Mouse (Mus musculus): Measurements from ENCODE around the gene Prep.
"Not testable (repeated sequence)": the region's sequence is repeated elsewhere in the genome, so short reads cannot be mapped to it uniquely, and the experiment has no call there.

Prep gene

DNA sequence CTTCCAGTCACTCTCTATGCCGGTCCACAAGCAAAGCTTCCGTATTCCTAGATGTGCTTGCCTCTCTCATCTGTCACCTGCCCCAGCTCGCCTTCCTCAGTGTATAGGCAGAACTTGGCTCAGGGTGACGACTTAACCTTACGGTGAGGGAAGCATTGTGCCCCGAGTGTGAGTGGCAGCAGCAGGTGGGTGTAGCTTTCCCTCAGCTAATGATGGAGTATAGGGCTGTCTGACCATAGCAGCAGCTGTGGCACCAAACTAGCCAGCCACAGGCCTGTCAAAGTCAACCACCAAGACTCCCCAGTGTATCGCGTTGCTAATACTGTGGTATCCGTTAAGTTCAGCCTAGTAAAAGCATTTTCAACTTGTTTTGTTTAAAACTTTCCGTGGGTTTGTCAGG lies 9.6 kb downstream of the Prep start:
- no peak for DNase-seq (ENCODE audit: low read depth)

DNA sequence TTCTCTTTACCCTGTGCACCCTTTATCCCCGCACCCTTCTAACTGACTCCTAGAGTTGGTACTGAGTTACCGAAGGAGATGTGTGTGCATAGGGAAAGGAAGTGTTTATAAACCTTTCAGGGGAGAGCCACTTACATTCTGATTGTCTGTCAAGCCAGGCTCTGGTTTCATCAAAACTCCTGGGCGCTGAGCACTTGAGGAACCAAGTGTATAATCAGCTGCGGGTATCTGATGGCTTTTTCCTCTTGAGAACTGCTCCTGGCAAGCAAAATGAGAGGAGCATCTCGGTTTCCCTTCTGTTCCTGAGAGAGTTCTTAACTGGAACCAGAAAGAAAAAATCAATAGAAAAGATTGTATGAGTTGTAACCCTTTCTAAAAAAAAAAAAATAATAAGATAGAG lies 10.3 kb downstream of the Prep start:
- no peak for DNase-seq (ENCODE audit: low read depth)

DNA sequence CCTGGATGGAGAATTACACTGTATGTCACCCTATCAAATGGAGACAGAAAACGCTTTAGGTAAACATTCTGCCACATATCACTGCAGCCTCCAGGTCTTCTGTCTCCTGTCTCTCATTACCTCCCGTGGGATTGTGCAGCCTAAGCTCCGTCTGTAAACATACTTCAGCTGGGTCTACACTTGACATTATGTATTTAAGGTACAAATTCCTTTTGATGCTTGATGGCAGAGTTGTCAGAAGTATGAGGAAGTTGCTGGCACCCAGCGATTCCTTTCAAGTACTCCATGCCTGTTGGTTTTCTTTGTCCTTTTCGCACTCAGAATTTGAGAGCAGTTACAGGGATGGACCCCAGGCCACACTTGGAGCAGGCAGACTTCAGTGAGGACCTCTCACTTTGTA lies 12.8 kb downstream of the Prep start:
- DNase-seq (ENCODE audit: low read depth): no peak

DNA sequence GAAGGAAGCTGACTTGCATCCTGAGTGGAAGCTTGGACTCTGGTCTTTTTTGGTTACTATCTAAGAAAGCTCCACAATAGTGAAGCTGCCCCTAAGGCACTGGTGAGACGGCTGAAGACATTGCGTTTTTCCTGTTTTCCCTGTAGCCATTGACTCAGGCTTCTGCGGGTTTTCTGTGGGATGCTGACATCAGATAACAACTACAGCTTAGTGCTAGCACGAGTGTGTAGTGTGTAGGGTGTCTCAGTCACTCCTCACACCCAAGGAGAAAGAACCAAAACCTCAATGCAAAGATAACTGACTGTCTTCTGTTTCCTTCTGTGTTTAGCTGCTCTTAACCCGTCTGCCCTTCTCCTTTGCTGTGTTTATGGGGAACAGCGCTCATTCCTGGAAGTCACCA lies 13.5 kb downstream of the Prep start:
- no peak for DNase-seq (ENCODE audit: low read depth)

DNA sequence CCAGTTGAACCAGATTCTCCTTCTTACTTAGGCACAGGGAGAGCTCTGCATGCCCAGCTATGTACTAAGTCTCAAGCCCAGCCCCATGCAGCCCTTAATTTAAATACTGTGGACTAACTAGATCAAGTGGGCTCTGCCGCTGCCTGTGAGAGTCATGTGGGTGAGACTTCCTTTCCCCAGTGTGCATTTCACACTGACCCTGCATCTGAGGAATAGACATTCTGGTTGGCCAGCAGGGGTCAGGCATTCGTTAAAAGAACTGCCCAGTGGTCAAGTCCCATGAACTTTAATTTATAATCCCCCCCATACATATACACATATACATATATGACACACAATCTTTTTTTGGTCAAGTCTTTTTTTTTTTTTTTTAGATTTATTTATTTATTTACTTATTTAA lies 15.7 kb downstream of the Prep start:
- no peak for DNase-seq (ENCODE audit: low read depth)

DNA sequence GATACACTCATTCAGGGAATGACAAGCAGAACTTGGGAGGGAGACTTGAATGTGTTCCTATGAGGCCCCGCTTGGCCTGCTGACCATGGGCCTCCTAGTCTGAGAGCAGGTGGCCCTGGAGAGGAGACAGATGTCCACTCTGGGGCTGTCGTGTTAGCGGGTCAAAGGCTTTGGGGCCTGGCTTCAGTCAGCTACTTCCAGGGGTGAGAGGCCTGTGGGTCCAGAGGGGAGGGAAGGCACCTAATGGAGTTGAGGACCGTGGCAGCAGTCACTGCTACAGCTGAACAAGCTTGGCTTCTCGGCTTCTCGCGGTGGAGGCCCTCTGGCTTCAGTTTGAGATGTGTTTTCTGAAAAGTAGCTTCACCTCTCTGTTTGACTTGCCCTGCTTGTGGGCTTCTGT lies 17.0 kb downstream of the Prep start:
- not testable (repeated sequence) for DNase-seq (ENCODE audit: low read depth)

DNA sequence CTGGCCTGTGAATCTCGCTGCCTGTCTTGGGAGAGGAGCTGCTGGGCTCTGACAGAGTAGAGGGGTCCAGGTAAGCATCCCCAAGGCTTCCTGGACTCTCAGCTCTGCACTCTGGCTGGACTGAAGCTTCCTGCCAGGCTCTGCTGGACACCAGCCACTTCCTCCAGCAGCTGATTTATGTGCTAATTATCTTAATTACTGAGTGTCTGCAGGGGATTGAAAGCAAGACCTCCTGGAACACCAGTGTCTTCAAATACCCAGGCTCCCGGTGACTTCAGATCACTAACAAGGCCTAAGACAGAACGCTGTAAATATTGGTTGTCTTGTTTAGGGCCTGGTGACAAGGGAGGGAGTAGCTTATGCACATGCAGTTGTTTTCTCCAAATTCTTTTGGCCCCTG lies 17.5 kb downstream of the Prep start:
- no peak for DNase-seq (ENCODE audit: low read depth)

DNA sequence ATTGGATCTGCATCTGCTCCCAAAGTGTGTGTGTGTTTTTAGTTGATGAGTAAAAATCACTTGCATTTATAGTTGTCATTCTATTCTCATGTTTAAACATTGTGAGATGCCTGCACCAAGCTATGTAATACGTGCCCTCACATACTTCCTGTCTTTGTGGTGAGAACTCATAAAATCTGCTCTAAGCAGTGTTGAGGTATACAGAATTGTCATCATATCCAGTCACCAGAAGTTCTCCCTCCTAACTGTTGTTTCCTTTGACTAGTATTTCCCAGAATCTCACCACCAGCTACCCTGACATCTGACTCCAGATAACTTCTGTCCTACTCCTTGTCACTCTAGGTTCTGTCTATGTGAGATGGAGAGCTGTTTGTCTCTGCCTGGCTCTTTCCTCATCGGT lies 18.3 kb downstream of the Prep start:
- DNase-seq (ENCODE audit: low read depth): no peak

DNA sequence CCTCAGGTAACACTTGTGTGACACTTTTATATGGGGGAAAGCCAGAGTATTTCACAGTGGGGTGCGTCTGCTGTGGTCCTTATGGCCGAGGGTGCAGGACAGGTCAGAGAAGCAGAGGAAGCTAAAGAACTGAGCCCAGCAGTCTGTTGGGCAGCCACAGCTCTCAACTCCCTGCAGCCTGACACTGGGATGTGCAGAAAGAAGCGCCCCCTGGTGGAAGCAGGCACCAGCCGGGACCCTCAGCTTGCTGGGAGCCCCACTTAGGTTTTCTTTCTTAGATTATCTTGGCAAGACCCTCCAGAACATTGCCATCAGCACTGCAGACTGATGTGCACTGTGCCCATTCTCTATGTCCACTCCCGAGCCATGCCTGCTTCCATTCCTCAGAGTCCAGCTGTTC lies 19.6 kb downstream of the Prep start:
- no peak for DNase-seq (ENCODE audit: low read depth)

DNA sequence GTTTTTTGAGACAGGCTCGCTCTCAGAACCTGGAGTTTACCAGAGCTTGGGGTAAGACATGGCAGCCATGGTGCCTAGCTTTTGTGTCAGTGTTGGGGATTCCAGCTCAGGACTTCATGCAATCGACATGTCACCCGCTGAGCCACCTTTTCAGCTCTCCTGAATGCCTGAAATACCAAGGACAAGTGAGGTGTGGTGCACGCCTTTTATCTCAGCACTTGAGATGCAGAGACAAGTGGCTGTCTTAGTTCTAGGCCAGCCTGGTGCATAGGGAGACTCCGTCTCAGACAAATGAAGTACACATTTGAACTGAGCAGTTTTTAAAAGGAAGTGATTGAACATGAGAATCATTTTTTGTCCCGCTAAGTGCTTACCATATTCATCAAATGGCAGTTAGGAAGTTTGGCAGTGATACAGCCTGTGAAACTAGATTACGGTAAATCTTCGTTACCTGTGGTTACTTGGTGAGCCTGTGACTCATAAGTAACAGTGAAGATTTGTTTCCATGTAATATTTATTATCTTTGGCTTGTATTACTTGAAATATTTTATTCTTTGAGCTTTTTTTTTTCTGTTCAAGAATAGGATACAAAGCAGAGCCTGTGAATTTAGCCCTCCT lies 24.6 kb downstream of the Prep start:
- DNase-seq (ENCODE audit: low read depth): no peak

DNA sequence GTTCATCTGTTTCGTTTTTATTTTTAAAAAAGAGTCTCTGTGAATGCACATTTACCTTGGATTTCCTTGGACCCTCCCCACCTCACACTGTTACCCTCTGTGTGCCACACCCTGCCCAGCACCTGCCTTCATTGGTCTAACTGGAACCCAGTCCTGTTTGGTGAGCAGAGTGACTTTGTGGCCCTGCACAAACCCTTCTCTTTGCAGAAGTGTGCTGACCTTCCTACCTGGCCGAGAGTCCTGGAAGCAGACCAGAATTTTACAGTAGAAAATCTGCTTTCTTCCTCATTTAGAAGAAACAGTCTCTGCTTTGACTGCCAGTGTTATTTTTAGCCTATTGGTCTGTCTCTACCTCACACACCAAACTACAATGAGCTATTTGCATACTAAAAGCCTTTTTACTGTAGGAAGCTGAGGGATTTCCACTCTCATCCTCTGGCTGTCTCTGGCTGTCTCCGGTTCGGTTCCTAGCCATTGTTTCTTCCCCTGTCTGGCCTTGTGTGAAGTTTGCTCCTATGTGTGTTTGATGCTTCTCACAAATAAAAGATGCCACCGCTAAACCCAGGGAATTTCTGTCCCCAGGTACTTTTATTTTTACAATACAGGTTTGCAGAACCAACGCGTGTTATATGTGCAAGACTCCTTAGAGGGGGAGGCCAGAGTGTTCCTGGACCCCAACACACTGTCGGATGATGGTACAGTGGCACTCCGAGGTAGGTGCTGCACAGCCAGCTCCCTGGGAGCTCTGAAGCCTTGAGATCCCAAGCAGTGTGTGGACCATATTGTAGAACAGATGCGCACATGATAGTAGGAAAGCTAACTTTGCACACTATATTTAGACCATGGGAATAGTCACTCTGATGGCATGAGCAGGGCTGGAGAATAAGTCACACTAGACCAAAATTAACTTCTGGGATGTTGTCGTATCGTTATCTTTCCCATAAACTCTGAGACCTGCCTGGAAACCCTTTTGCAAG lies 25.4 kb downstream of the Prep start:
- no peak for DNase-seq (ENCODE audit: low read depth)

DNA sequence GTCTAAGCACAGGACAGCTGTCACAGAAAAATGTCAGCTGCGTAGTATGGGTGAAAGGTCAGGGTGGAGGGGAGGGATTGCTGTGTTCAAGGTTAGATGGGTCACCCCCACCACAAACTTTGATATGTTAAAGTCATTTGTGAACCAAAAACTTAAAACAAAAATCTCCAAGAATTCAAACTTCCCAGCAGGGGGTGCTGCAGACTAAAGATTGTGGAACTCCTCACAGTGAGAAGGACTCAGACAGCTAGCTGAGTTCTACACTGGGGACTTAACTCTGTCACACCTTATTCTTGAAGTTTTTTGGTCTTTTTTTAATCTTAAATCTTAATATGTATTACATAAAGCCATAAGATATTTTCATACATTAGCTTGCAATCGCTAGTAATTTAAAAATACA lies 31.7 kb downstream of the Prep start:
- no peak for DNase-seq (ENCODE audit: low read depth)

DNA sequence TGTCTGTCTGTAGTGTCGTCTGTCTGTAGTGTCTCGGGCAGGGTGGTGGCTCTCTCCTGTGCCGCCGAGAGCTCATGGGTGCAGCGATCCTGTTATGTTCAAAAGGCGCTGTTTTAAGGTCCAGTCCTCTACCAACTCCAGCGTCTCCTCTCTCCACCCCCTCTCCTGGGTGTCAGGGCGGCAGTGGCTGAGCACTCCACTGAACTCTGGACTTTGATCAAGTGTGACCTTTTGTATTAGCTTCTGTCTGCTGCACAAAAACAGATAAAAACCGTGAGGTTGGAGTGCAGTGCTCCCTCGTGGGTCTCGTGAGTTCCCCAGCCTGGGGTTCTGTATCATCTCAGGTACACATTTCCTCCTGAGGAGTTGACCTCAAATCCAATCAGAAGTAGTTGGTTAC lies 33.5 kb downstream of the Prep start:
- no peak for DNase-seq (ENCODE audit: low read depth)

DNA sequence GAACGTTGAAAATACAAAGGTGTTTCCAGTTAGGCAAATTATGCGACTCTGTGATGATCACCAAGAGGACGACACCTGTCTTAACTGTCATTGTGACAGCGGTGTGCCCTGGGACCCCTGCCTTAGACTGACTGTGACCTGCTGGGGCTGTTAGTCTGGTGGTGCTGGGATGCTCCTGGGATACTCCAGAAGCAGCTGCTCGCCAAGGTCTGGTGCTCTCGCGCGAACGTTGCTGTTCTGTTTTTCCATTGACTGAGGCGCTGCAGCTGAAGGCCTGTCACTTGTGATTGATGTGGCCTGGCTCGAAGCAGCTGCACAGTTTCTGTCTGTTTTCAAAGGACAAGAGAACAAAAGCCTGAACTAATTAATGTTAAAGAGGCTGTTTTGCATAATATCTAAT lies 36.2 kb downstream of the Prep start:
- DNase-seq (ENCODE audit: low read depth): no peak

DNA sequence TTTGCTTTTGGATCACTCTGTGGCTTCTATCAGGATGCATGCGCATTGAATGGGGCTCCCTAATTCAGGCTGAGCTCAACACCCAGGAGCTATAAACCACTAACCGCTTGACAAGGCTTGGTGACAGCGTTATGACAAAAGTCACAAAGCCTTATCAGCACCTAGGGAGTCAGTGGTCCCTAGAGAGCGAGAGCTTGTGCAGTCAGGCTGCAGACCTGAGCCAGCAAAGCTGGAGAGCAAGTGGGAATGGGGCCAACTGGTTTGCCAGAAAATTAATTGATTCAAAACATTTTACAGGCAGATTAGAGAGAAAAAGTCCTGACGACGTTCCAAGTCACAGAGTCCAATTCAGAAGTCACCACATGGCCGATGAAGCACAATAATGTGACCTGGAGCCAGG lies 37.1 kb downstream of the Prep start:
- no peak for DNase-seq (ENCODE audit: low read depth)

DNA sequence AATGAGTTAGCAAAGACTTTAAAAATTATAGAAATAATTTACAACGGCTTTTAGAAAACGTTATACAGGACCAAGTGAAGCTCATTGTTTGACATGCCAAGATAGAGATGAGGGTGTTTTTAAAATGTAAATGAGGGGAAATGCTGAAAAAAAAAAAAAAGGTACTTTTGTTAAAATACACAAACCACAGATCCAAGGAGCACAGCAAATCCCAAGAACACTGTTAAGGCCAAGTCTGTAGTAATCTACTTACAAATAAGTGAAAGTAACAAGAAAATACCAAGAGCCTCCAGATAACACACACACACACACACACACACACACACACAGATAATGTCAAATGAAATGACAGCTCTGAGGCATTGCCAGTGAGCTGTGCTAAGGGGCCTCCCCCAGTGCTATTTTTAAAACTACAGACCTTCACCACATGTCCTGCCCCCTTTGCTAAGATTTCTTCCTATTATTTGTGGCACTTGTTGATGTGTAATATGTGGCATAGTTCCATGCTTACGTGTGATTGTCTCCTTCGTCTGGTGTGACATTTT lies 37.6 kb downstream of the Prep start:
- no peak for DNase-seq (ENCODE audit: low read depth)

DNA sequence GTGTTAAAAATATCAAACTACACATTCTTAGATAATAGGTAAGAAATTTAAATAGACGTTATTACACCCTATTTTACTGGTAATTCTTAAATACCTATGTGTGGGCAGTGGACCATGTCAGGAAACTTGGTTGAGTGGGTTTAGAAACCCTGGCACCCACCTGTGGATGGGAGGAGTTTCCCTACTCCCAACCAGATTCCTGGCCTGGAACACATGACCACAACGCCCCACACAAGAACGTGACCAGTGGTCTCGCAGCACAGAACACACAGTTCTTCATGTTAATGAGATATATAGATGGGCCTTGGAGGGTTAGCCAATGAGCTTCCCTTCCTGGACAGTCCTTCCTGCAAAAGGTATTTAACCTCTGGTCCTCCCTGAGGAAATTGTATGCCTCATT lies 39.5 kb downstream of the Prep start:
- DNase-seq (ENCODE audit: low read depth): no peak

DNA sequence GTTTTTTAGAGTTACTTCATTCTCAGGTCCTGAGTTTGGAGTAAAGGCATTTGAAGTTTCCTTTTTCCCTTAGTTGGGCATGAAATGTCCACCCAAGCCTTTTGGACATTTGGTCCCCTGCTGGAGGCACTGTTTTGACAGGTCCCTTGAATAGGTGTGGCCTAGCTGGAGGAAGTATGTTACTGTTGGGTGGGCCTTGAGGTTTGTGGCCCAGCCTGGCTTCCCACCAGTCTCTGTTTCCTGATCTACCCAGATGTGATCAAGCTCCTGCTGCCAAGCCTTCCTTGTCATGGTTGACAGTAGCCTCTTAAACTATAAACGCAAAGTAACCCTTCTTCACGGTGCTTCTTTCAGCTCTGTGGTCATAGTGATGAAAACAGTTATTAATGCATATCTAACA lies 40.3 kb downstream of the Prep start:
- no peak for DNase-seq (ENCODE audit: low read depth)

DNA sequence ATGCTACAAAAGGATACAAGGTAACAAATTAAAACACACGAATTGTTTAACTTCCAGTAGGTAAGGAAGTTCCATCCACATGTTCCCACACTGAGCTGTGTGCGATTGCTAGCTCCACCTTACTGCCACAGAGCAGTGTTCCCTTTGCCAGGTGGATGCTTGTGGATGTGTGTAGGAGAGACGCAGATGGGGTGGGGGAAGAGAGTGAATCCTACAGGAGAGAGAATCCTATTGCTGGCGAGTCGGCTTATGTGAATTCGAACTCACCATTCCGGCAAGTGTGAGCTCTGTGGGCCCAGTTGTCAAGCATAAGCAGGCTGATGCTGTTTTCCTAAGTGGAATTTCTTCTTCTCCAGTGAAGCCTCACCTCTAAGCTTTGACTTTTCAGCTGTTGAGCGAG lies 42.0 kb downstream of the Prep start:
- no peak for DNase-seq (ENCODE audit: low read depth)

DNA sequence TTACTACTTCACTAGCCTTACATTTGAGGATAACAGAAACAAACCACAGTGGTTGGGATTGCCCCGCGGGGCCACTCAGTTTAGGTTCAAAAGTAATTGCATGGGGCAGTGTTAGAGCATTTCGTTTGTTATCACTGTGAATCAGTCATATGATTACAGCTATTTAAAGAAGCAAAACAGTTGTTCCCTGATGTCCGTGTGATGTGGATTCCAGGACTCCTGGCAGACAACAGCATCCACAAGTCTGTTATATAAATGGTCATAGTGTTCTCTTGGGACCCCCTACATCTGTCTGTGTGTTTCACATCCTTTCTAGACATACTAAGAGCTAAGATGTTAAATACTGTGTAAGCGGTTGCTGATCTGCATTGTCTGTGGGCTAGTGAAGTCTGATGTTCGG lies 43.0 kb downstream of the Prep start:
- DNase-seq (ENCODE audit: low read depth): no peak

DNA sequence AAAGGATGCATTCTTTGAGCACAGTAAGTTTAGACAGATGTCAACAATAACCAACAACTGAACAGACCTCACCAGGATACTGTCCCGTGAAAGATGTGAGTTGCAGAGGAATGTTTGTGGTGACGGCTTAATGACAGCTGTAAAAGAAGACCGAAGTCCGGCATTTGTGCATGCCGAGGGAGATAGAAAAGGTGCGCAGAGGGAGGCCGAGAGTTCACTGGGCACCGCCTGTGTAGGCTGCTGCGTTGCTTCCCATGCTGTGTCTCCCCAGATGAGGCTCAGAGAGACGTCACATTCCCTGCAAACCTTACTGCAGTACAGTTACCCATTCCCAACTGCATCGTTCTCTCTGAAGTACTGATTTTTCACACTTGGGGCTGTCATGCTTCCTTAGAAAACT lies 45.9 kb downstream of the Prep start:
- DNase-seq (ENCODE audit: low read depth): no peak

DNA sequence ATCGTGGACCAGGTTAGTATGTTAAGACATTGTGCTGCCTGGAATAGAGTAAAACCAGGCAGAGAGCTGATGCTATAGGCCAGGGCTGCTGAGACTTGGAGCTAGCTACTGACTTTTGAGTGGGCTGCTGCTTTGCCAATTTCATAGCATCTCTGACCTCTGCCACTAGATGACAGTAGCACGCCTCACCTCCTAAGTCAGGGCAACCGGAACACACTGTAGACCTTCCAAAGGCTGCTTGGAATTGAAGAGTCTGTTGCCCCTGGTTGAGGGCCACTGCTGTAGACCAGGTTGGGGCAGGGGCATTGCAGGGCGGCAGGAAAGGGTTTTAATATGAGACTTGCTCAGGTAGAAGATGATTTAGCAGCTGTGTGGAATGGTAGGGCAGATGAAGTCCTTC lies 47.5 kb downstream of the Prep start:
- no peak for DNase-seq (ENCODE audit: low read depth)

DNA sequence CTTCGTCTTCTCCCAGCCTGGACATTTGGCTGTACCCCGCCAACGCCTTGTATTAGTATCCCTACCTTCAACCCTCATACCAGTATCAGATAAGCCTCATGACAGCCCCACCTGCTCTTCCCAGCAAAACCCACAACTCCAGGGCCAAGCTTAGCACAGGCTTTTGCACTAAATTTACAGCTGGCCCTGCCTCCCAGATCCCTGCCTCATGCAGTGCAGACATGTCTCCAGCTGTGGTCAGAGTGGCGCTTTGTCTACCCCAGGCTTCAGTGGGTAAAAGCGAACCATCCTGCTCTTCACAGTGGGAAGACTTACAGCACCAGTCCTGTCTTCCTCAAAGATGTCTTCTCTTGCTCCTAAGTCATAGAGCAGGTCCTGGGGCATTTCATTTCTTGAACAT lies 49.8 kb downstream of the Prep start:
- DNase-seq (ENCODE audit: low read depth): no peak

DNA sequence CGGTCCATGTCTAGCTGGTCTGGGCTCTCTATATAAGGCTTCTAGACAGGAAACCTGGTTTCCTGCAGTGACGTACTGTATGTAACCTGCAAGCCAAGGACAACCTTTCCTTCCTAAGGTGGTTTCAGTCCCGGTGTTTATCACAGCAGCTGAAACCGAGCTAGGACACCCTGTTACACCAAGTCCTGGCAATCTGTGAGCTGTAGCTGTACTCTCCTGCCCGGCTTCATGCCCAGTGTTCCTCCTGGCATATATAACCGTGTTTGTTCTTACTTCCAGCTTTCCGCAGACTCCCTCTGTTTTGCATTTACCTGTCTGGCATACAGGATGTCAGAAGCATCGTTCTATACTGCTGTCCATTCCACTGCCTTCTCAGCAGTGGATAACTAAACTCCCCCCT lies 51.4 kb downstream of the Prep start:
- DNase-seq (ENCODE audit: low read depth): no peak

Data from c-Kit-positive CD71-negative TER-119-negative erythroid progenitor cells, embryonic 14.5 days (primary cell).